ENCODE assay signal across 17 mouse cellular contexts in genomic region chr12:103039332-103039731, GRCm38 (mm10).
"Had no signal": no experiment of that assay in that cellular context is flagged by ENCODE, and none has a peak within 500 bp of the region (broad histone marks: within the 10 kb centered on the region; RNA-seq: fewer than 3 reads in every experiment).

No protein-coding gene starts in this region.

- H3K27me3 ChIP-seq: liver, embryonic 13.5 days; megakaryocyte, embryonic 14.5 days; midbrain, embryonic 13.5 days; neural tube, embryonic 13.5 days; stomach, embryonic 15.5 days had no signal

- H3K4me1 ChIP-seq: megakaryocyte, embryonic 14.5 days; midbrain, embryonic 13.5 days; stomach, embryonic 15.5 days had no signal

- H3K36me3 ChIP-seq: liver, embryonic 13.5 days; stomach, embryonic 15.5 days had no signal

- H3K9ac ChIP-seq: liver, embryonic 13.5 days; midbrain, embryonic 13.5 days; neural tube, embryonic 13.5 days; stomach, embryonic 15.5 days had no signal

- H3K4me2 ChIP-seq: liver, embryonic 13.5 days; midbrain, embryonic 13.5 days; neural tube, embryonic 13.5 days; stomach, embryonic 15.5 days had no signal

- H3K27ac ChIP-seq: liver, embryonic 13.5 days; midbrain, embryonic 10.5 days; midbrain, embryonic 13.5 days; neural tube, embryonic 13.5 days; stomach, embryonic 15.5 days had no signal

- DNase-seq: kidney, postnatal 14 days; kidney, postnatal 4 days; liver, embryonic 13.5 days; lung, adult 2 months; lung, postnatal 14 days; lung, postnatal 4 days; retina, postnatal 1 day; right cerebral cortex, postnatal 25 days; spleen, adult 18-20 months; thymus, postnatal 36 days had no signal

- H3K4me3 ChIP-seq: liver, embryonic 13.5 days; megakaryocyte, embryonic 14.5 days; midbrain, embryonic 10.5 days; midbrain, embryonic 13.5 days; myocyte; neural tube, embryonic 13.5 days; stomach, embryonic 15.5 days had no signal

- ATAC-seq: midbrain, embryonic 13.5 days; midbrain, embryonic 16.5 days had no signal

- H3K9me3 ChIP-seq: liver, embryonic 13.5 days; midbrain, embryonic 13.5 days; neural tube, embryonic 13.5 days; stomach, embryonic 15.5 days had no signal
